Mouse (Mus musculus) kidney, adult 2 months (tissue): ENCODE results near the gene Lrsam1.

ENCODE experiments used
- CTCF ChIP-seq: fragments of 200-500 bp; conservative IDR thresholded peaks from 2 replicates; pipeline ENCODE4 v1.5.1; 2011; ENCODE audit warnings: low read depth, mild to moderate bottlenecking, control low read depth, low read length, moderate library complexity, mixed read lengths; ENCODE audit not compliant: insufficient read depth, insufficient read length
- POLR2A ChIP-seq: fragments of 200-500 bp; IDR thresholded peaks from one replicate; pipeline ENCODE4 v1.6.1; 2011; ENCODE audit warnings: low read depth, low read length, control low read depth

DNA sequence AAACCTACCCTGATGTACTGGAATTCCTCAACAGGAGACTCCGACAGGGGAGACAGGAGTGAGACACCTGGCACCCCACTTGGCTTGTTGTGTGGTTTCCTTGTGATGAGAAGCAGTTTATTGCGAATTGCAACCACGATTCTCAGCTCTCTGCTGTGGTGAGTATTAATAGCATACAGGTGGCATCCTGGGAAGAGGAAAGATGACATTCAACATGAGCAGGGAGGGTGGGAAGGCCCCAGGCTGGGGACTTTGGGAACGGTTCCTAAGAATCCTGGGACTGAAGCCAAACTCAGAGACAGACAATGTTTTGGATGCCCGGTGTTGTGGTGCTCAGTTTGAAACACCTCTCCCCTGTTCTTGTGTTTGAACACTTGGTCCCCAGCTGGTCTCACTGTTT, 43.6 kb upstream of the Lrsam1 start:
- no peak for TF ChIP-seq CTCF
- no peak for TF ChIP-seq POLR2A
